Mouse (Mus musculus): ENCODE data around the gene Adgrg6.
A peak's percentile ranks its signal among the peaks of the same experiment; 100 is the strongest.

Gene Adgrg6

DNA sequence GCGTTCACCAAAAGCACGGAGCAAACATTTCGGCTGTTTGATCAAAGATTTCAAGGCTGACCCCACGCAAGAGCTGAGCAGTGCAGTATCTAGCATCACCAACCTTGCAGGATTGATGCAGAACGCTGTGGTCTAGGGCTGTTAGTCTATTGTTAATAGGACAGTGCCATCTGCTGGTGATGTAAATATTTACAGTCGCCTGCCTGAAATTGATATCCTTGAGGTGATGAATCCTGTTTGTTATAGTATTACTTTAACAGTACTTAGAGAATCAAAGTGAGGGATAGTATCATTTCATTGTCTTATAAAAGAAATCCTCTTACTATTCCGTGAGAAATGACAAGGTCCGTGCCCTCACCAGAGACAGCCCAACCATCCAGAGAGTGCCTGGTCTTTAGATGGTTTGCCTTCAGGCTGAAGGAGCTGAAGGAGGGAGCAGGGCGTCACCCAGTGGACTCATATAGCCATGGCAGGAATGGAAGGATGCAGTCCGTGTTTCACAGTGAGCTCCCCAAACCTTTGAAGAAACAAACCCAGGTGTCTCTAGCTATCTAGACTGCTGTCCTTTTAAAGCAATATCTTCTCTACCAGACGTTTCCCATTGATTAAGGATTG lies 154.3 kb downstream of the Adgrg6 start:
- DNase-seq (ENCODE audit: low spot score) = peak; percentile 64

DNA sequence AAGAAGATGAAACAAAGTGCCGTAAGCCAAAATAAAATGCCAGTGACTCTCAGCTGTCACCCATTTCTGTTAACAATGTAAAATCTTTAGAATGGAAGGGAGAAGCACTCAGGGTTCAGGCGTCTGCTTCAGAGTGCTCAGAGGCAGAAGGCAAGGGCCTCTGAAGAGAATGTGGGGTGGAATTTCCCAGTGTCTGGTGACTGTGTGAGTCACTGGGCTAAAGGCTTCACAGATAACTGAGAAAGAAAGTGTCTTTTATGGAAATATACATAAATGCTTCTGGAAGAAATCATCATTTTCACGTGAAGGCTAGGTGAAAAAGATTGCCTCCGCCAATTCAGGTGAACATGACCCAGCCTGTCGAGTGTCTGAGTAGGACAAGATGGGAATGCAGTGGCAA lies 159.9 kb downstream of the Adgrg6 start:
- DNase-seq (ENCODE audit: low spot score) = no peak

DNA sequence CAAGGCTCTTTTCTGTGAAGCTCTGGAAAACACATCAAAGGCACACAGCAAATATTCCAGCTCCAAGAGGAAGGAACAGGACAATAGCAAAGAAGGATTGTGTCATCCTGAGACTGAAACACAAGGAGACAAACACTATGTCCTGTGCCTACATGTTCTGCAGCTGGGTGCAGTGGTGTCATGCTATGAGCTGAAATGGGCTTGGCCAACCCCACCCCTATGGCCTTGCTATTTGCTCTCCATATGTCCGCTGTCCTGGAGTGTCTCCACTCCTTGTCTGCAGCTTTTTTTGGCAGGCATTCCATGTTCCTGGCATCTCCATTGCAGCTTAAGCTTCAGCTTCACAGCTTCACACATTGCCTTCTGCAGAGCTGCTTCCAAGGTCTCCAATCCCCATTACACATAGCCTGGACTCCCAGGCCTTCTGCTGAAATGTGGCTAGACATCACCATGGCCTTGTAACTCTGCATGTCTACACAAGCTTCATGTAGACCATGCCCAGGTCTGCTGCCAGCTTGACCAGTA lies 180.3 kb downstream of the Adgrg6 start:
- DNase-seq (ENCODE audit: low spot score) = no peak

GRCm38 (mm10) chr10:14363226-14363625 lies 182.2 kb downstream of the Adgrg6 start:
- no peak for DNase-seq (ENCODE audit: low spot score)

DNA sequence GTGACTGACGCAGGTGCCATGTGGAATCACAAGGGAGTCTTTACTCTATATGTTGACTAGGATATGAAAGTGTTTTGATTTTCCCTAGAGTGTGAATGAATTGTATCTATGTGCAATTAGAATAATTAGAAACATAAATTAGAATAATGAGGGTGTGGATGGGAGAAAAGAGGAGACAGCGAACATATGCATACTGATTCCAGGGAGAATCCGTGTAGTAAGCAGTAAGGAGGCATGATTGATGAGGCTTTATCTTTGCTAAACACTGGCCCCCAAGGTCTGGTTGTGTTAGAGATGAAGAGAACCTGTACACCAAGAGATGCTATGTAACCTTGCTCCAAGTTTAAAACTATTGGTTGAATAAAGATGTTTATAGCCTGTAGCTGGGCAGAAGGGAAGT lies 187.2 kb downstream of the Adgrg6 start:
- DNase-seq (ENCODE audit: low spot score) = no peak

Data from urinary bladder, postnatal 14 days (tissue).